Mouse (Mus musculus): ENCODE measurements around the gene Atp8a1. TPM values are rescaled to one million over a fixed set of nuclear protein-coding genes. Genes with fewer than 3 reads are reported as not detected.

The Atp8a1 gene
- polyA plus RNA-seq, 1 experiment from 2014 or later = 45.2 TPM

DNA sequence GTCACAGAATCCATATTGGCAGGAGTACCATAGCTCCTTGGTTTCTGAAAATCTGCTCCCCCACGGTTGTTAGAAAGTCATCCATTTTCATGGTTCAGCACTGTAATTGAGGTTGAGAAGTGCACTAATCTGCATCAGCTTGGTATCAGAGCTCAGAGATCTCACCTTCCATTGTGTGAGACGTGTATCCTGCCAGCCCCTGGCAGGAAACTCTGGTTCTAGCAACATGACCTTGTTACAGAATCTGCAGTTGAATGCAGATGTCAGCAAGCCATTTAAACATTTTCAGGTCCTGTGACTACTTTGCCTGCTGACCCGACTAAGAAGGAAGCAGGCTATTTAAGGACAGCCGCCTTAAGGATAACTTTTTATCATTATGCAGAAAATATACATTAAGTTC lies 2.2 kb upstream of the Atp8a1 start:
- DNase-seq = no peak
- Histone ChIP-seq H3K9me3 (replicated peaks) (no peaks in the 10 kb centered on the region), H3K27me3 (no peaks in the 10 kb centered on the region), H3K36me3 (no peaks in the 10 kb centered on the region), H3K4me3 (replicated peaks) (no peak overlapping the region), H3K4me1 (replicated peaks) (peaks cover 39% of the 10 kb centered on the region), H3K9ac (no peak overlapping the region), H3K27ac (no peak overlapping the region), H3K4me2 (no peak overlapping the region)
- no peak for ATAC-seq (ENCODE audit: low read depth)
- 60% methylated on average over 4 of the region's 4 CpGs for WGBS (ENCODE audit: insufficient replicate concordance)

DNA sequence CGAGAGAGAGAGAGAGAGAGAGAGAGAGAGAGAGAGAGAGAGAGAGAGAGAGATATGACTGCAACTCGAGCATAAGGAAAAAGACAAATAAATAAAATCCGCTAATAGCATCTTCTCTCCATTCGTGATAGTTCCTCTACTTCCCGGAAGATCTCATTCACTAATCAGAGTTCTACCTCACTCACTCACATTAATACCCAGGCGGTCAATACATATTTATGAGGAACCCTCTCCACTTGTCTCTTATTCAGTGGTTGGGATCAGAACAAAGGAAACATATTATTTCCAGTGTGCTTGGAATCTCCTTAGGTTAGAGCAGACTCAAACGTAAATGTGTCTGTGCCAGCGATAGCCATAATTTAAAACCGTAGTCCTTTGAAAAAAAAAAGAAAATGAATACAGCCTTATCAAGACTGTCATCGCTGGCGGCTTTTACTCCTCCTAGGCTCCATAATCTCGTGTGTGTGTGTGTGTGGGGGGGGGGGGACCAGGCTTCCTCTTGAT lies 1.3 kb upstream of the Atp8a1 start:
- H3K4me3 ChIP-seq (replicated peaks) = no peak overlapping the region

DNA sequence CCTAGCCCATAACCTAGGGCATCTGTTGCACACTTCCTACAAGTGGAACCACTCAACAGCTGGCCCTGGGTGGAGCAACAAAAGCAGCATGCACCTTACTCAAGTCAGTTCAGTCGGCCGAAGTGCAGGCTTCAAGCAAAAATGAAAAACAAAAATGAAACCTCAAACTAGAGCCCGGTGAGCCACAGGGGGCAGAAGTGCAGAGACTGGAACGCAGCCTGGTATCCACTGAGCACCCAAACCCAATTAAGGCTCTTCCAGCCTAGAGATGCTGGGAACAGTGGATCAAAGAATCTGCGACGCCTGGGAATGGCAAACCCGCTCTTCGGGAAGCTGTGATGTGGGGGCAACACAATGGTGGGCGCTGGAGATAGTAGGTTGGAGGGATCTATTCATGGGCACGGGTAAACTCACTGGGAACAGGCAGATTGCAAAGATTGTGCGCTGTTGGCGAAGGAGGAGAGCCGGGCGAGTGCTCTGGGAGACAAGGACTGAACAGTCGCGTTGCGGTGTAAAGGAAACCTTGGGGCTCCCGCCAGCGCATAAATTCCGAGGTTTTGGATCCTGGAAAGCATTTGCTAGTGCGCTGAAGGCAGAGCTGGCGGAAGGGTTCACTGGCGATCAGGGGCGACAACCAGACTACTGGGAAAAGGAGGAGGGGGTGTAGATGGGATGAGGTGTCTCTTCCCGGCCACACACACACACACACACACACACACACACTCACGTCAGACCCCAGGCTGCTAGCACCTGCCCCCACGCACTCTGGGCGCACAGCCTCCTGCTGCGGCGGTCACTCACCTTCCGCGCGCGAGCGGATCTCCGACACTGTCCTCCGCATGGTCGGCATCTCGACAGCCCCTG lies 641 bp downstream of the Atp8a1 start:
- no peaks in the 10 kb centered on the region for H3K9me3 ChIP-seq (replicated peaks)
- peak overlapping the region; percentile 93 for H3K9ac ChIP-seq
- DNase-seq (peak; percentile 50), ATAC-seq (ENCODE audit: low read depth) (no peak)
- no peaks in the 10 kb centered on the region for H3K27me3 ChIP-seq
- H3K4me3 ChIP-seq (replicated peaks) = peak overlapping the region; percentile 88
- H3K4me1 ChIP-seq (replicated peaks) = peaks cover 66% of the 10 kb centered on the region
- under 1% methylated on average over 37 of the region's 39 CpGs for WGBS (ENCODE audit: insufficient replicate concordance)
- peak overlapping the region; percentile 88 for H3K27ac ChIP-seq
- no peaks in the 10 kb centered on the region for H3K36me3 ChIP-seq
- H3K4me2 ChIP-seq = peak overlapping the region; percentile 96

More for the DNA sequence above, 1.3 kb upstream of the Atp8a1 start:
- Histone ChIP-seq H3K4me2 (peak overlapping the region; percentile 96), H3K9ac (peak overlapping the region; percentile 76), H3K27ac (0 out of 2 replicates have a peak overlapping the region, but pooled peaks have one; percentile 86), H3K4me1 (replicated peaks) (peaks cover 47% of the 10 kb centered on the region), H3K27me3 (no peaks in the 10 kb centered on the region), H3K9me3 (replicated peaks) (no peaks in the 10 kb centered on the region), H3K36me3 (no peaks in the 10 kb centered on the region)
- ATAC-seq (ENCODE audit: low read depth) (no peak), DNase-seq (no peak)
- WGBS (ENCODE audit: insufficient replicate concordance) = 42% methylated on average over 12 of the region's 12 CpGs

DNA sequence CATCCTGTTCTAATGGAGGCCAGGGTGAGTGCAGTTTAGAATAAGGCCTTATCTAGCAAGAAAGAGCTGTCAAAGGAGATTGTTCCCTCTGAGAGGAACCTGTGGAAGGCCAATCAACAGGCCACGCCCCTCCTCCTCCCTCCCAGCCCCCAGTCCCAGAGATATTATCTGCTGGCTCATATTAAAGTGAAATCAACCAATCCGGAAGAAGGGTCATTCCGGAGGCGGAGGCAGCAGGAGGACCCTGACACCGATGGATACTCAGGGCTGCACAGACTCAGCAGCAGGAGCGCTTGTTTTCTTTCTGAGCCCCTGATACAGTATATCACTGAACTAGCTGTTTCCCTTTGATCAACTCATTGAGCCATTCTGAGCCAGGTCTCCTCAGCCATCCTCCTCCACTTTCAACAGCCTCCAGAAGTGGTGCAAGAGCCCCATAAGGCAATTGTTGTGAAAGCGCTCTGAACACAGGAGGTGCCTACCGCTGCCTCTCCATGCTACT lies 2.0 kb downstream of the Atp8a1 start:
- H3K4me1 ChIP-seq (replicated peaks) = peaks cover 78% of the 10 kb centered on the region
- WGBS (ENCODE audit: insufficient replicate concordance) = 3% methylated on average over 8 of the region's 8 CpGs
- H3K9me3 ChIP-seq (replicated peaks) = no peaks in the 10 kb centered on the region
- H3K9ac ChIP-seq = peak overlapping the region; percentile 93
- H3K27me3 ChIP-seq = no peaks in the 10 kb centered on the region
- H3K27ac ChIP-seq = peak overlapping the region; percentile 88
- DNase-seq (peak; percentile 71), ATAC-seq (ENCODE audit: low read depth) (peak; percentile 30)
- H3K36me3 ChIP-seq = no peaks in the 10 kb centered on the region
- peak overlapping the region; percentile 96 for H3K4me2 ChIP-seq
- H3K4me3 ChIP-seq (replicated peaks) = peak overlapping the region; percentile 88

DNA sequence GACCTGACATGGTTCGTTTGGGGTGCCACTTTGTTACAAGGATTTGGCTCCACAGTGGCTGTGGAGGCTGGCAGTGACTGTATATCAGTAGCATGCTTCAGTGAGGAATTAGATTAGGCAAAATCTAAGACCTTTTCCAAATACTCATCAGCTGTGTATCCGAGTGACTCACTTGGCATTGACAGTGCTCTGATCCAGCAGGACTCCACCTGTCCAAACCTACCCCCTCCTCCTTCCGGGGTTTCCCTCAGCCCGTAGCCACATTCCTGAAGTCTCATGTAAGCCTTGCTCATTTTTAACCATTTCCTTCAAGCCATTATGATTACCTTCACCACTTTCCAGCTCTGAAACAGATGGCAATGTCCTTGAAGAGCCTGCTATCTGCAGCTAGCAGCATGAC lies 3.2 kb downstream of the Atp8a1 start:
- Histone ChIP-seq H3K36me3 (no peaks in the 10 kb centered on the region), H3K4me2 (peak overlapping the region; percentile 96), H3K4me3 (replicated peaks) (no peak overlapping the region), H3K27ac (peak overlapping the region; percentile 88; the same call in 1 of the 2 replicates), H3K4me1 (replicated peaks) (peaks cover 73% of the 10 kb centered on the region), H3K27me3 (no peaks in the 10 kb centered on the region), H3K9ac (no peak overlapping the region; the same call in 1 of the 2 replicates), H3K9me3 (replicated peaks) (no peaks in the 10 kb centered on the region)
- DNase-seq = no peak
- 72% methylated on average over 4 of the region's 4 CpGs for WGBS (ENCODE audit: insufficient replicate concordance)
- ATAC-seq (ENCODE audit: low read depth) = no peak

DNA sequence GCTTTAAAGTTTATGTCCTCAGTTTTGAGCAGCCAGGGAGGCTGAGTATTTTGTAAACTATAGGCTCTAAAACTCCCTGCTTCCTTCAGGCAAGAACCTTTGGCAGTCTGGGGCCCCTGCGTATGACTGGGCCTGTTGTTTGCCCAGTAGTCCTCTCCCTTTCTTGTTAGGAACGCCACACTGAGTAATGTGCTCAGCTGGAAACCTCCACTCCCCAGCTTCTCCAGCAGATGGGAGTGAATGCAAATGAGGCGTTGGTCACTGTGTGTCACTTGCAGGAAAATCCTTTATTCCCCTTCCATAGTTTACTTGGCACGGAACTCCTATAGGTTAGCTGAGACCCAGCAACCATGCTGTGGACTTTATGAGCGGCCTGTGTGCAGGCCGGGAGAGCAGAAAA lies 4.9 kb downstream of the Atp8a1 start:
- Histone ChIP-seq H3K4me1 (replicated peaks) (peaks cover 62% of the 10 kb centered on the region), H3K4me3 (replicated peaks) (no peak overlapping the region), H3K27ac (no peak overlapping the region), H3K9me3 (replicated peaks) (no peaks in the 10 kb centered on the region), H3K9ac (no peak overlapping the region), H3K4me2 (no peak overlapping the region), H3K27me3 (no peaks in the 10 kb centered on the region), H3K36me3 (no peaks in the 10 kb centered on the region)
- DNase-seq = no peak
- 76% methylated on average over 6 of the region's 6 CpGs for WGBS (ENCODE audit: insufficient replicate concordance)
- no peak for ATAC-seq (ENCODE audit: low read depth)

DNA sequence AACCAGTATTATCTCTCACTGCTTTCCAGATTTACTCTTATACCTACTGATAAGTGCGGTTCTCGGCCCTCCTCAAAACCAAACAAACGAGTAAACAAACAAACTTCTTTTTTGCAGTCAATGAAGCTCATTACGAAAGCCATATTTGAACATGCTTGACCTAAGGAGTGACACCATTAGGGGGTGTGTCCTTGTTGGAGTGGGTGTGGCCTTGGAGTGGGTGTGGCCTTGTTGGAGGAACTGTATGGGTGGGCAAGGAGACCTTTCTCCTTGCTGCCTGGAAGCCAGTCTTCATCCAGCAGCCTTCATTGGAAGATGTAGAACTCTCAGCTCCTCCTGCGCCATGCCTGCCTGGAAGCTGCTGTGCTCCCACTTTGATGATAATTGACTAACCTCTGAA lies 13.4 kb downstream of the Atp8a1 start:
- Histone ChIP-seq H3K9me3 (replicated peaks) (no peaks in the 10 kb centered on the region), H3K4me1 (replicated peaks) (peaks cover 74% of the 10 kb centered on the region), H3K4me3 (replicated peaks) (no peak overlapping the region), H3K36me3 (no peaks in the 10 kb centered on the region), H3K27ac (no peak overlapping the region; the same call in 1 of the 2 replicates), H3K27me3 (no peaks in the 10 kb centered on the region), H3K9ac (no peak overlapping the region), H3K4me2 (peak overlapping the region; percentile 11)
- no peak for DNase-seq
- peak; percentile 40; the same call in 1 of the 2 replicates for ATAC-seq (ENCODE audit: low read depth)
- WGBS (ENCODE audit: insufficient replicate concordance) = 71% methylated on average over 5 of the region's 5 CpGs

DNA sequence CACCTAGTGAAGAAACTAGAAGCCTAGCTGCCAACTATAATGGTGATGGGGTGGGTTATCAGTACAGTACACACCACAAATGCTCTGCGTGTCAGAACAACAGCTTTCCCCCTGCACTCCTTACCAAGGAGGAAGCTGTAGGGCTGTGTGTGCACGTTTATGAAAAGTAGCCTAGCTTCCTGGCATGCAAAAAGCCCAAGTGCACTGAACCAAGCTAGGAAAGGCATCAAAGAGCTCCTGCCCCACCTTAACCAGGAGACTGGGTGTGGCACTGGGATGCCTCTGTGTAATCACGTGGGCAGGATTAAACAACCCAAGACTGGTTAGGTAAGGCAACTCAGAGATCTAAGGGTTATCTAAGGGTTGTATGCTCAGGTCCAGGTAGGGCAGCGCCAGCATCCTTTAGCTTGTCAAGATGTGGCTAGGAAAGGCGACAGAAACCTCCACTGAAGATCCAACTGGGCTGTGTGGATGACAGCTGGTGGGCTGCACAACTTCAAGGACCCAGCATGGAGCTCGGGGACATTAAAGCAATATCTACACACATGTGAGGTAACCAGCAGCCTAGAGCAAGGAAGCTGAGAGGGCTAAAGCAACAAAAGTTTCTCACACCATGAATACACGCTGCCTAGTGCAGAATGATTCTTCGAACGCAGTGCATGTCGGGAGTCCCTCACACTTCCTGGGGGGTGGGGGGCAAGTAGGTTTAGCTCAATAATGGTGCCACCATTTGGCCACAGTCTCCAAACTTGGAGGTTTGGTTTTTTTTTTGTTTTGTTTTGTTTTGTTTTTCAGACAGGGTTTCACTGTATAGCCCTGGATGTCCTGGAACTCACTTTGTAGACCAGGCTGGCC lies 15.7 kb downstream of the Atp8a1 start:
- Histone ChIP-seq H3K9ac (0 out of 2 replicates have a peak overlapping the region, but pooled peaks have one; percentile 8), H3K27me3 (no peaks in the 10 kb centered on the region), H3K4me2 (peak overlapping the region; percentile 17), H3K4me3 (replicated peaks) (no peak overlapping the region), H3K9me3 (replicated peaks) (no peaks in the 10 kb centered on the region), H3K4me1 (replicated peaks) (peaks cover 79% of the 10 kb centered on the region), H3K36me3 (no peaks in the 10 kb centered on the region), H3K27ac (peak overlapping the region; percentile 75)
- 33% methylated on average over 10 of the region's 10 CpGs for WGBS (ENCODE audit: insufficient replicate concordance)
- ATAC-seq (ENCODE audit: low read depth) (peak; percentile 88), DNase-seq (peak; percentile 36)

DNA sequence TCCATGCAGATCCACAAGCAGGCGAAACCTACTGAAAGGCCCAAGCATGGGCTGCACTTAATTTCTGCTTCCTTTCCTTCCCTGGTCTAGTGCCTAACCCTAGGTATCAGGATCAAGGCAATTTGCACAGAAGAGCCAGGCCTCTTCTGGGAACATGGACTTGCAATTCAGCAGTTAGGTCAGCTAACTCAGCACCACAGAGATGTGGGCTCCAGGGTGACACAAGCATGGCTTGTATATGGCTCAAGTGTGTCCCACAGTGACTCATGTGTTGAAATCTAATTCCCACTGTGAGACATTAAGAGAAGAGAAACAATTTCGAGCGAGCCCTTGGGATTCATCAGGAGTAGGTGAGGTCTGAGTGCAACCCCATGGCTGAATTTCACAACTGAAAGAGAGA lies 18.9 kb downstream of the Atp8a1 start:
- H3K9me3 ChIP-seq (replicated peaks) = no peaks in the 10 kb centered on the region
- 73% methylated on average over 3 of the region's 3 CpGs for WGBS (ENCODE audit: insufficient replicate concordance)
- no peak for DNase-seq
- no peaks in the 10 kb centered on the region for H3K27me3 ChIP-seq
- H3K36me3 ChIP-seq = no peaks in the 10 kb centered on the region
- no peak overlapping the region for H3K9ac ChIP-seq
- H3K27ac ChIP-seq = no peak overlapping the region
- no peak for ATAC-seq (ENCODE audit: low read depth)
- peaks cover 65% of the 10 kb centered on the region for H3K4me1 ChIP-seq (replicated peaks)
- no peak overlapping the region for H3K4me3 ChIP-seq (replicated peaks)
- no peak overlapping the region for H3K4me2 ChIP-seq

DNA sequence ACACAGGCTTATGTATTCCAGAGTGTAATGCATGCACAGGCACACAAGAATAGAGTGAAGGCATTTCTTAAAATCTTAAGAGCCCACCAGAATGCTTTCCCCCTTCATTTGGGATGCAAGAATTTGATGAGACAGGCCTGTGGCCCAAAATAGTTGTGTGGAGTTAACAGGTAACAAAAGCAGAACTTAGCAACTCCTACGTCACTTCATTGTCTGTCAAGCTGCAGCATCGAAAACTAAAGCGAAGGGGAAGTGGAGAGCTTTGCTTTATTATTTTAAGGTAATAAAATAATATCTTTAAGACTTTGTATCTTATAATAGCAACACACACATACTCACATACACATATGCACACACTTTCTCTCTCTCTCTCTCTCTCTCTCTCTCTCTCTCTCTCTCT lies 20.3 kb downstream of the Atp8a1 start:
- H3K4me2 ChIP-seq = no peak overlapping the region
- peaks cover 66% of the 10 kb centered on the region for H3K4me1 ChIP-seq (replicated peaks)
- DNase-seq (no peak), ATAC-seq (ENCODE audit: low read depth) (no peak)
- no peak overlapping the region for H3K9ac ChIP-seq
- no peak overlapping the region for H3K4me3 ChIP-seq (replicated peaks)
- H3K36me3 ChIP-seq = no peaks in the 10 kb centered on the region
- H3K9me3 ChIP-seq (replicated peaks) = no peaks in the 10 kb centered on the region
- no peak overlapping the region for H3K27ac ChIP-seq
- H3K27me3 ChIP-seq = no peaks in the 10 kb centered on the region
- 91% methylated on average over 3 of the region's 3 CpGs for WGBS (ENCODE audit: insufficient replicate concordance)

DNA sequence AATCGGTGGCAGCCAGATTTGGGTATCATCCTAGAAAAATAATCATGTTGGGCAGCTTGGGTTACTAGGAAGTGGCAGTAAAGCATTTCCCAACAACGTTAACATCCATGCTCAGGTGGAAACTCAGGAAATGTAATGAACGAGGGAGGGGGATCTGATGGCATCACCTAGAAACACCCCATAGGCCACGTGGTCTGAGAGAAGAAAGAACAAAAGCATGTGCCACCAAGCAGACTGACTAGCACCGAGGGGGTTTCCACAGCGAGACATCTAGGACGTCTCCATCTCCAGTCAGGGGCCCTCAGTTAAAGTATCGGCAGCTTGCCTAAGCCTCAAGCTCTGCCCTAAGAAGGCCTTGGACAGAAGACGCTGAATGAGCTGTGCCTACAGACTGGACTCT lies 21.0 kb downstream of the Atp8a1 start:
- WGBS (ENCODE audit: insufficient replicate concordance) = 80% methylated on average over 9 of the region's 9 CpGs
- Histone ChIP-seq H3K9me3 (replicated peaks) (no peaks in the 10 kb centered on the region), H3K4me1 (replicated peaks) (peaks cover 66% of the 10 kb centered on the region), H3K27ac (no peak overlapping the region), H3K36me3 (no peaks in the 10 kb centered on the region), H3K4me2 (no peak overlapping the region), H3K9ac (no peak overlapping the region), H3K4me3 (replicated peaks) (no peak overlapping the region), H3K27me3 (no peaks in the 10 kb centered on the region)
- DNase-seq (no peak), ATAC-seq (ENCODE audit: low read depth) (no peak)
